Mouse (Mus musculus): ENCODE results near the gene Kcnh1.

- no peak for TF ChIP-seq CTCF (IDR thresholded peaks at IDR 0.05; ENCODE audit: low read depth)
- TF ChIP-seq EP300 (IDR thresholded peaks at IDR 0.05; ENCODE audit: low read depth), result no peak
These were observed 282.6 kb downstream of the Kcnh1 start for GRCm38 (mm10) chr1:192473134-192473533.

All from liver, postnatal 0 days (tissue).